Mouse (Mus musculus) heart, embryonic 12.5 days (tissue): ENCODE results near the gene Trmt1l. TPM values are rescaled to one million over a fixed set of nuclear protein-coding genes. Genes with fewer than 3 reads are reported as not detected.
"Not testable (repeated sequence)": the region's sequence is repeated elsewhere in the genome, so short reads cannot be mapped to it uniquely, and the experiment has no call there.

ENCODE experiments used
- ATAC-seq: fragments of 200-750 bp; cut with Nextera tagmentation; 2 replicates; pipeline ENCODE4 v1.8.0; 2017; ENCODE audit warnings: moderate TSS enrichment, moderate library complexity; ENCODE audit not compliant: insufficient number of reproducible peaks, low FRiP score
- H3K27ac ChIP-seq: fragments of 300-500 bp; sonication (generic); 2 replicates; pipeline ENCODE4 v1.5.1; 2016; ENCODE audit warnings: mild to moderate bottlenecking, moderate library complexity; ENCODE audit not compliant: poor library complexity, severe bottlenecking
- H3K27me3 ChIP-seq: fragments of 300-500 bp; sonication (generic); replicated peaks from 2 replicates; pipeline ENCODE4 v1.6.1; 2016; ENCODE audit warnings: mild to moderate bottlenecking, moderate library complexity
- H3K36me3 ChIP-seq: fragments of 300-500 bp; sonication (generic); 2 replicates; pipeline ENCODE4 v1.6.1; 2016; ENCODE audit warnings: mild to moderate bottlenecking, moderate library complexity
- H3K4me1 ChIP-seq: fragments of 300-500 bp; sonication (generic); replicated peaks from 2 replicates; pipeline ENCODE4 v1.6.1; 2016; ENCODE audit warnings: mild to moderate bottlenecking
- H3K4me2 ChIP-seq: fragments of 300-500 bp; sonication (generic); 2 replicates; pipeline ENCODE4 v1.6.1; 2016; ENCODE audit warnings: mild to moderate bottlenecking, moderate library complexity
- H3K4me3 ChIP-seq: fragments of 300-500 bp; sonication (generic); 2 replicates; pipeline ENCODE4 v1.5.1; 2016; ENCODE audit warnings: mild to moderate bottlenecking
- H3K9ac ChIP-seq: fragments of 300-500 bp; sonication (generic); 2 replicates; pipeline ENCODE4 v1.6.1; 2016; ENCODE audit warnings: mild to moderate bottlenecking, moderate library complexity
- H3K9me3 ChIP-seq: fragments of 300-500 bp; sonication (generic); replicated peaks from 2 replicates; pipeline ENCODE4 v1.6.1; 2016; ENCODE audit warnings: mild to moderate bottlenecking, moderate library complexity
- WGBS: fragments of 180-500 bp; shearing (Covaris S2); methylation state at CpG from one replicate; pipeline ENCODE4 v1.1.7; 2016; 5-methylcytosine and 5-hydroxymethylcytosine counted together
- polyA plus RNA-seq: library from polyadenylated mRNA; unstranded; fragments of >200 nt; fragmentation: Nextera tagmentation; extraction: Ambion mirVana; gene quantifications from 2 replicates; pipeline ENCODE4 v1.2.1, GENCODE M21; 2016

Gene Trmt1l
- polyA plus RNA-seq, 1 experiment from 2014 or later = 43.7 TPM

DNA sequence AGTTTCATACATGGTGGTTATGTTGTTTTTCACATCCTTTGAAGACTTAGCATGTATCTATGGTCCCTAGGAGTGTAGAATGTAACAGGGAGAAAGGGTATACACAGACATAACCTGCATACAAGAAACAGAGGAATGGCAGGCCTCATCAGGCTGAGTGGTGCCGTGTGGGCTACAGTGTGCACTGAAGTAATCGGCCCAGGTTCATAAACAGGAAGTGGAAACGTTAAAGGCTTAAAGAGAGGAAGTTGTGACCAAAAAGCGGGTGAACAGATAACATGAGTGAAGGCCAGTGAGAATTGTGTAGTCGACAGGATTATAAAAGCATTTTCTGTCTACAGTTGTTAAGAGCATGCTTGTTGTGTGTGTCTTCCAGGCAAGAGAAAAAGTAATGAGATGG is 28.7 kb downstream of the Trmt1l start:
- Histone ChIP-seq H3K9me3 (no peaks in the 10 kb centered on the region), H3K9ac (no peak overlapping the region), H3K27ac (no peak overlapping the region), H3K27me3 (no peaks in the 10 kb centered on the region), H3K4me1 (no peaks in the 10 kb centered on the region), H3K4me2 (no peak overlapping the region), H3K36me3 (peaks cover 74% of the 10 kb centered on the region), H3K4me3 (no peak overlapping the region)
- no peak for ATAC-seq
- 64% methylated on average over 5 of the region's 5 CpGs for WGBS

DNA sequence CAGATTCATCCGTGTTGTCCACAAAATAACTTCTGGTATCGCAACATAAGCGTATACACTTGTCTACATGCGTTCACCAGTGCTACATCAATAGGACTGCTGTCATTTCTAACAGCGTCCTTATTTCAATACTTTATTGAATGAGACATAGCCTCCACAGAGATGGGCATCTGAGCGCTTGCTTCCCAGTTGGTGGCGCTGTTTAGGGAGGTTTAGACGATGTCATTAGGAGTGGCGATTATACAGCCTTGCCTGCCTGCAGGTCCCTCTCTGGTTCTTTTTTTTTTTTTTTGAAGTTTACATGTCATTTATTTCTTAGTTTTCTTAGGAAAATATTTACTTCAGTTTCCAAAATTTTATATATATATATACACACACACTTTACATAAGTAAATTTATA is 32.9 kb downstream of the Trmt1l start:
- 83% methylated on average over 9 of the region's 9 CpGs for WGBS
- Histone ChIP-seq H3K27ac (no peak overlapping the region), H3K9me3 (no peaks in the 10 kb centered on the region), H3K27me3 (no peaks in the 10 kb centered on the region), H3K4me3 (no peak overlapping the region), H3K4me1 (peaks cover 7% of the 10 kb centered on the region; the same call in 1 of the 2 replicates), H3K9ac (no peak overlapping the region), H3K36me3 (peaks cover 50% of the 10 kb centered on the region), H3K4me2 (no peak overlapping the region)
- no peak for ATAC-seq

DNA sequence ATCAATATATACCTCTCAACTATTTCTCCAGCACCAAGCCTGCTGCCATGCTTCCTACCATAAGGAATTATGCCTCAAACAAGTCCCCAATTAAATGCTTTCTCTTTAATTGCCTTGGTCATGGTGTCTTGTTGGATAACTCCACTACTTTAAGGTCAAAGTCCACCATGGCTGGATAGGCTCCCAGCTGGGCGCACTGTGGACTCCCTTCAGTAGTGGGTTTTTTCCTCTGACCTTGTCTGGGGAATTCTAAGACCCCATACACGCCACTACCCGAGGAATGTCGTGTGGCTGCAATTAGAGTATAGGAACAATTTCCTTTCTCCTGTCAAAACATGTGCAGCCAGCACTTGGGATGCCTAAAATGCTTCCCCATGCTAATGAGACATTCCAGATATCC is 36.6 kb downstream of the Trmt1l start:
- H3K4me2 ChIP-seq = no peak overlapping the region
- no peaks in the 10 kb centered on the region for H3K9me3 ChIP-seq
- ATAC-seq = no peak
- no peak overlapping the region for H3K9ac ChIP-seq
- no peak overlapping the region for H3K4me3 ChIP-seq
- no peaks in the 10 kb centered on the region for H3K27me3 ChIP-seq
- no peak overlapping the region for H3K27ac ChIP-seq
- H3K36me3 ChIP-seq = peaks cover 46% of the 10 kb centered on the region
- H3K4me1 ChIP-seq = peaks cover 7% of the 10 kb centered on the region; the same call in 1 of the 2 replicates
- 38% methylated on average over 4 of the region's 4 CpGs for WGBS

DNA sequence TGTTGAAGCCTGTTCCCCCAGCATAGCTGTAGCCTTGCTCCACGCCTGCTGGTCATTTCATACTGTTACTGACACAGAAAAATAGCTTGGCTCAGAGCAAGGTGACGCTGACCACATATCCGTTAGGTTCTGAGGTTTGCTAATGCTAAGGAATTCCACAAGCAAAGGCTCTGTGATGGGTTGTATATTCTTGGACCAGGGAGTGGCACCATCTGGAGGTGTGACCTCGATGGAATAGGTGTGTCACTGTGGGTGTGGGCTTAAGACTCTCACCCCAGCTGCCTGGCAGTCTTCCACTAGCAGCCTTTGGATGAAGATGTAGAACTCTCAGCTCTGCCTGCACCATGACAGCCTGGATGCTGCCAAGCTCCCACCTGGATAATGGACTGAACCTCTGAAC is 38.2 kb downstream of the Trmt1l start:
- Histone ChIP-seq H3K9me3 (no peaks in the 10 kb centered on the region), H3K9ac (no peak overlapping the region), H3K4me3 (no peak overlapping the region), H3K4me1 (peaks cover 7% of the 10 kb centered on the region; the same call in 1 of the 2 replicates), H3K4me2 (no peak overlapping the region), H3K36me3 (peaks cover 42% of the 10 kb centered on the region), H3K27ac (no peak overlapping the region), H3K27me3 (no peaks in the 10 kb centered on the region)
- no peak for ATAC-seq
- WGBS = 89% methylated on average over 4 of the region's 4 CpGs

- Histone ChIP-seq H3K27me3 (no peaks in the 10 kb centered on the region), H3K4me2 (no peak overlapping the region), H3K9ac (no peak overlapping the region), H3K4me3 (no peak overlapping the region), H3K27ac (no peak overlapping the region), H3K9me3 (no peaks in the 10 kb centered on the region), H3K36me3 (peaks cover 78% of the 10 kb centered on the region), H3K4me1 (no peaks in the 10 kb centered on the region)
- 74% methylated on average over 7 of the region's 7 CpGs for WGBS
- ATAC-seq = no peak
Observed at GRCm38 (mm10) chr1:151471429-151471828, 43.1 kb downstream of the Trmt1l start.

DNA sequence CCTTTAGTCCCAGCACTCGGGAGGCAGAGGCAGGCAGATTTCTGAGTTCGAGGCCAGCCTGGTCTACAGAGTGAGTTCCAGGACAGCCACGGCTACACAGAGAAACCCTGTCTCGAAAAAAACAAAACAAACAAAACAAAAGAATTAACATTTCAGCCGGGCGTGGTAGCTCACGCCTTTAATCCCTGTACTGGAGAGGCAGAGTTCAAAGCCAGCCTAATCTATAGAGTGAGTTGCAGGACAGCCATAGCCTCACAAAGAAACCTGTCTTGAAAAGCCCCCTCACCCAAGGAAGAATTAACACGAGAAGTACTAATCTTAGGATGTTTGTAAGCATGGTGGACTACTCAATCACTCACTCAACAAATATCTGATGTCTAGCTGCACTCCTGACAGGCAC is 44.0 kb downstream of the Trmt1l start:
- not testable (repeated sequence) for H3K4me3 ChIP-seq, H3K27me3 ChIP-seq, ATAC-seq, H3K9ac ChIP-seq, H3K4me1 ChIP-seq, H3K9me3 ChIP-seq, H3K27ac ChIP-seq, H3K4me2 ChIP-seq
- H3K36me3 ChIP-seq = peaks cover 77% of the 10 kb centered on the region
- WGBS = 88% methylated on average over 8 of the region's 8 CpGs

DNA sequence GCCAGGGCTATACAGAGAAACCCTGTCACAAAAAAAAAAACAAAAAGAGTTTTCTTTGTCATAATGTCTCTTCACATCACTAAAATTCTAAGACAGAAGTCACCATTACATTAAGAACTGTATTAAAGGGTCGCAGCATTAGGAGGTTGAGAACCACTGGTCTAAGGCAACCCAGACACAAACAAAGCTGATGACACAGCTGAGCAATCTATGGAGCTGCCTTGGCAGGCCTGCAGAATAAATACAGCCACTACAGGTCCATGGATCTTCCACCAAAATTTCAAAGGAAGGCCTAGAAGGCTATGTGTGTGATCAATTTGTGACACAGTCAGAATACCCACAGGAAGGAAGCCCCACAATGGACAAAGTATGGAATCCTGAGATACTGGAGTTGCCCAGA is 54.2 kb downstream of the Trmt1l start:
- H3K9ac ChIP-seq = no peak overlapping the region
- H3K9me3 ChIP-seq = no peaks in the 10 kb centered on the region
- H3K4me3 ChIP-seq = no peak overlapping the region
- 94% methylated on average over 1 of the region's 1 CpGs for WGBS
- peaks cover 12% of the 10 kb centered on the region for H3K4me1 ChIP-seq
- no peak for ATAC-seq
- peaks cover 13% of the 10 kb centered on the region for H3K36me3 ChIP-seq
- H3K4me2 ChIP-seq = no peak overlapping the region
- H3K27ac ChIP-seq = no peak overlapping the region
- H3K27me3 ChIP-seq = no peaks in the 10 kb centered on the region

DNA sequence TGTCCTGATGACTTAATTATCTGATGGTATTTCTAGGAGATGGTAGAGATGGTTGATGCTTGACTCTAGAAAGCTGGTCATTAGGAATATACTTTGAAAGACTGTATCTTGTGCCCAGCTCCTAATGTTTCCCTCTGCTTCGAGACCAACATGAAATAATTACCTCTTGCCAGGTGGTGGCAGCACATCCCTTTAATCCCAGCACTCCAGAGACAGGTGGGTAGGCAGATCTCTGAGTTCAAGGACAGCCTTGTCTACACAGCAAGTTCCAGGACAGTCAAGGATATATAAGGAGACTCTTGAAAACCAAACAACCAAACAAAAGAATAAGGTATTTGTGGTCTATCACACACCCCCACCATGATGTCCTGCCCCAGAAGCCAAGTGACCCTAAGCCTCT is 55.2 kb downstream of the Trmt1l start:
- H3K9ac ChIP-seq = no peak overlapping the region
- no peak overlapping the region for H3K4me3 ChIP-seq
- no peak for ATAC-seq
- WGBS = 56% methylated on average over 1 of the region's 1 CpGs
- H3K27me3 ChIP-seq = no peaks in the 10 kb centered on the region
- H3K36me3 ChIP-seq = peaks cover 12% of the 10 kb centered on the region
- no peak overlapping the region for H3K4me2 ChIP-seq
- no peaks in the 10 kb centered on the region for H3K9me3 ChIP-seq
- H3K4me1 ChIP-seq = peaks cover 12% of the 10 kb centered on the region
- no peak overlapping the region for H3K27ac ChIP-seq

GRCm38 (mm10) chr1:151484754-151485153 is 56.4 kb downstream of the Trmt1l start:
- H3K9ac ChIP-seq = no peak overlapping the region
- peaks cover 17% of the 10 kb centered on the region for H3K4me1 ChIP-seq
- H3K36me3 ChIP-seq = peaks cover 12% of the 10 kb centered on the region
- no peak overlapping the region for H3K27ac ChIP-seq
- no peaks in the 10 kb centered on the region for H3K9me3 ChIP-seq
- no peak for ATAC-seq
- H3K4me3 ChIP-seq = no peak overlapping the region
- H3K27me3 ChIP-seq = no peaks in the 10 kb centered on the region
- 48% methylated on average over 5 of the region's 5 CpGs for WGBS
- H3K4me2 ChIP-seq = no peak overlapping the region

- Histone ChIP-seq H3K36me3 (no peaks in the 10 kb centered on the region), H3K4me2 (no peak overlapping the region), H3K4me3 (no peak overlapping the region), H3K9ac (no peak overlapping the region), H3K27me3 (no peaks in the 10 kb centered on the region), H3K4me1 (peaks cover 34% of the 10 kb centered on the region), H3K9me3 (no peaks in the 10 kb centered on the region), H3K27ac (no peak overlapping the region)
- no peak for ATAC-seq
- WGBS = 54% methylated on average over 6 of the region's 6 CpGs
Observed at GRCm38 (mm10) chr1:151489806-151490205, 61.5 kb downstream of the Trmt1l start.

DNA sequence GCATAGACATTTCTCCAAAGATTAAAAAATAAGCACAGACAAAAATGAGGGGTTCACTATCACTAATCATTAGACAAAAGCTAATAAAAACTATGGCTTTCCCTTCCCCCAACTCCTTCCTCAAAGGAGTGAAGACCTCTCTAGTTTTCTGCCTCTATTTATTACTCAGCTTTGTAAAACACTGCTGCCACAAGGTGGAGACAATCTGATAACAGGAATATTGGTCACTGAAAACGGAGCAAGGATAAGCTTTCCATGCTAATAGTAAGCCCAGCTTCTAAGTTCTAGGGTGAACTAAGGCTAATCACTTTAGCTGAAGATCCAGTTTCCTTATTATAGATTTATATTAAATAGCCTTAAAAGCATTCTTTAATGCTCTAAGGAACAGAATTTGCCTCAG is 64.1 kb downstream of the Trmt1l start:
- H3K9ac ChIP-seq = no peak overlapping the region
- ATAC-seq = no peak
- H3K4me3 ChIP-seq = no peak overlapping the region
- no peaks in the 10 kb centered on the region for H3K9me3 ChIP-seq
- H3K27me3 ChIP-seq = no peaks in the 10 kb centered on the region
- H3K27ac ChIP-seq = no peak overlapping the region
- WGBS = 34% methylated on average over 1 of the region's 1 CpGs
- H3K4me2 ChIP-seq = no peak overlapping the region
- peaks cover 50% of the 10 kb centered on the region for H3K4me1 ChIP-seq
- H3K36me3 ChIP-seq = no peaks in the 10 kb centered on the region

- Histone ChIP-seq H3K9ac (no peak overlapping the region), H3K27ac (no peak overlapping the region), H3K4me1 (peaks cover 57% of the 10 kb centered on the region), H3K4me3 (no peak overlapping the region), H3K36me3 (no peaks in the 10 kb centered on the region), H3K27me3 (no peaks in the 10 kb centered on the region), H3K4me2 (no peak overlapping the region), H3K9me3 (no peaks in the 10 kb centered on the region)
- ATAC-seq = no peak
Observed at GRCm38 (mm10) chr1:151493826-151494225, 65.5 kb downstream of the Trmt1l start.
